8 mouse cellular contexts compared by ENCODE assay signal in the genomic region with DNA sequence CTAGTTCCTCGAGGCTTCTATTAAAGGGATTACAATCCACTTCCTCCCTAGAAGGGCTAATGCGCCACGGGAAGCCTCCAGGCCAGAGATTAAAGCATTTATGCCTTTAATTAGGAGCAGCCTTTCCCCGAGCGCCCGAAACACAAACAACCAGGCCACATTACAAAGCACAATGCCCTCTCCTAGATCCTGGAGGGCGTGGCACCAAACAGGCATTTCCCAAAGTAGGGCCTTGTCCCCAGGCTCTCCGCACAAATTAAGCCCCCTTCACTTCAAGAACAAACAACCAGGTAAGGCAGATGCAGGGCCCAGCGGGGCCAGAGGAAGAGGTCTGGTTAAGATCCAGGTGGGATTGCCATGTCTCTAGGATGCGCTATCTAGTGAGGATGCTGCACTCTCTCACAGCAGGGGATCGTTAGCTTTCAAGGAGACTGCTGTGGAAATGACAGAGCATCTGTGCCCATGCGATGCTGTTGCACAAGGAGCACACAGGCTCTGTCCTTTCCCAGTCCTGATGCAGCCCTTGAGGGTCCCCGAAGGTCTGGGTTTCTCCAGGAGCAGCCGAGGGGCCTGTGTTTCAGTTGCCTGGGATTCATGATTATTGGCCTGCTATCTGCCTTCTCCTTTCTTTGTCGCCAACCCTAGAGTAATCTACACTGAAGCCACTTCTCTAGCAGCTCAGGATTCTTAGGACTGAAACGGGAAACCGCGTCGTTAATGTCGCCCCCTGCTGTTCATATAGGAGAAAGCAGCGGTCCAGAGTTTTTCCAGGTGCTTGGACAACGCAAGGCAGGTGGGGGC. TPM values are rescaled to one million over a fixed set of nuclear protein-coding genes. Genes with fewer than 3 reads are reported as not detected.
DNase-seq lines count a peak whose midpoint lies in the region; ATAC-seq lines count a peak whose summit lies in the region.

No protein-coding gene starts in this region.

- H3K4me3 ChIP-seq in heart, embryonic 13.5 days = peak overlapping the region; percentile 22
- peak overlapping the region; percentile 23; the same call in 1 of the 2 replicates for H3K4me3 ChIP-seq in kidney, embryonic 16.5 days (ENCODE audit: low read length)
- H3K4me3 ChIP-seq in liver, embryonic 15.5 days (replicated peaks) = no peak overlapping the region
- peak overlapping the region; percentile 23 for H3K4me3 ChIP-seq in neural tube, embryonic 13.5 days

- no peaks in the 10 kb centered on the region for H3K9me3 ChIP-seq in heart, embryonic 13.5 days
- no peaks in the 10 kb centered on the region for H3K9me3 ChIP-seq in kidney, embryonic 16.5 days (ENCODE audit: low read length)
- H3K9me3 ChIP-seq in liver, embryonic 15.5 days (replicated peaks) = no peaks in the 10 kb centered on the region
- H3K9me3 ChIP-seq in neural tube, embryonic 13.5 days = no peaks in the 10 kb centered on the region

- WGBS in heart, embryonic 13.5 days = 5% methylated on average over 22 of the region's 22 CpGs
- 4% methylated on average over 22 of the region's 22 CpGs for WGBS in kidney, embryonic 16.5 days
- WGBS in liver, embryonic 15.5 days (ENCODE audit: insufficient replicate concordance) = 13% methylated on average over 22 of the region's 22 CpGs
- WGBS in neural tube, embryonic 13.5 days = 4% methylated on average over 22 of the region's 22 CpGs

- H3K27me3 ChIP-seq in heart, embryonic 13.5 days (replicated peaks) = peaks cover 20% of the 10 kb centered on the region
- no peaks in the 10 kb centered on the region for H3K27me3 ChIP-seq in kidney, embryonic 16.5 days (ENCODE audit: insufficient read depth, low read length)
- peaks cover 23% of the 10 kb centered on the region for H3K27me3 ChIP-seq in liver, embryonic 15.5 days
- no peaks in the 10 kb centered on the region for H3K27me3 ChIP-seq in neural tube, embryonic 13.5 days

- peak overlapping the region; percentile 57; the same call in 1 of the 2 replicates for H3K9ac ChIP-seq in heart, embryonic 13.5 days
- H3K9ac ChIP-seq in kidney, embryonic 16.5 days (replicated peaks; ENCODE audit: low read length) = 0 out of 2 replicates have a peak overlapping the region, but pooled peaks have one; percentile 37
- H3K9ac ChIP-seq in liver, embryonic 15.5 days = no peak overlapping the region
- H3K9ac ChIP-seq in neural tube, embryonic 13.5 days = peak overlapping the region; percentile 69

- peak overlapping the region; percentile 68 for H3K4me2 ChIP-seq in heart, embryonic 13.5 days
- peak overlapping the region; percentile 48 for H3K4me2 ChIP-seq in kidney, embryonic 16.5 days (replicated peaks; ENCODE audit: low read depth, low read length)
- peak overlapping the region; percentile 32 for H3K4me2 ChIP-seq in liver, embryonic 15.5 days
- H3K4me2 ChIP-seq in neural tube, embryonic 13.5 days = peak overlapping the region; percentile 57

- peaks cover 5% of the 10 kb centered on the region; the same call in 1 of the 2 replicates for H3K4me1 ChIP-seq in heart, embryonic 13.5 days
- H3K4me1 ChIP-seq in kidney, embryonic 16.5 days (ENCODE audit: insufficient read depth, low read length) = peaks cover 5% of the 10 kb centered on the region; the same call in 1 of the 2 replicates
- H3K4me1 ChIP-seq in liver, embryonic 15.5 days (replicated peaks) = no peaks in the 10 kb centered on the region
- peaks cover 10% of the 10 kb centered on the region for H3K4me1 ChIP-seq in neural tube, embryonic 13.5 days (replicated peaks)

- no peaks in the 10 kb centered on the region for H3K36me3 ChIP-seq in heart, embryonic 13.5 days
- H3K36me3 ChIP-seq in kidney, embryonic 16.5 days (ENCODE audit: insufficient read depth, low read length) = no peaks in the 10 kb centered on the region
- no peaks in the 10 kb centered on the region for H3K36me3 ChIP-seq in liver, embryonic 15.5 days (replicated peaks)
- no peaks in the 10 kb centered on the region for H3K36me3 ChIP-seq in neural tube, embryonic 13.5 days

- DNase-seq in CD4-positive, CD25-positive, alpha-beta regulatory T cell, adult 2 months (ENCODE audit: low read depth, low spot score) = peak; percentile 52
- DNase-seq in ZHBTc4 (ENCODE audit: low read depth, low spot score) = peak; percentile 75
- DNase-seq in embryo, embryonic 10.5 days (ENCODE audit: low spot score) = peak; percentile 83
- peak; percentile 16 to 19 for DNase-seq in thymus, postnatal 36 days

- ATAC-seq in heart, embryonic 13.5 days (ENCODE audit: extremely low read depth, insufficient number of reproducible peaks, low FRiP score, low TSS enrichment) = no peak
- ATAC-seq in kidney, embryonic 16.5 days (ENCODE audit: low FRiP score, low TSS enrichment) = 0 out of 2 replicates have a peak, but pooled peaks have one; percentile 42
- ATAC-seq in liver, embryonic 15.5 days (ENCODE audit: insufficient read depth) = no peak
- ATAC-seq in neural tube, embryonic 13.5 days (ENCODE audit: low read depth) = peak; percentile 86

- H3K27ac ChIP-seq in heart, embryonic 13.5 days (replicated peaks) = no peak overlapping the region
- H3K27ac ChIP-seq in kidney, embryonic 16.5 days (ENCODE audit: low read length) = no peak overlapping the region
- no peak overlapping the region for H3K27ac ChIP-seq in liver, embryonic 15.5 days (replicated peaks)
- H3K27ac ChIP-seq in neural tube, embryonic 13.5 days (replicated peaks) = peak overlapping the region; percentile 77

RNA-seq across cellular contexts. Expression of a gene that starts 2.7 kb away (rescaled TPM):
- polyA plus RNA-seq in heart, embryonic 13.5 days (2015; fragmentation: Nextera tagmentation; extraction: Ambion mirVana) = not detected in 2 replicates
- not detected in 2 replicates for polyA plus RNA-seq in kidney, embryonic 16.5 days (2015; fragmentation: Nextera tagmentation; extraction: Ambion mirVana)
- not detected in 2 replicates for polyA plus RNA-seq in liver, embryonic 15.5 days (2015; fragmentation: Nextera tagmentation; extraction: Ambion mirVana)
- not detected in 2 replicates for polyA plus RNA-seq in neural tube, embryonic 13.5 days (2015; fragmentation: Nextera tagmentation; extraction: Ambion mirVana)

RNA-seq across cellular contexts. Expression of a gene that starts 34.9 kb away (rescaled TPM):
- not detected in 2 replicates for polyA plus RNA-seq in heart, embryonic 13.5 days (2015; fragmentation: Nextera tagmentation; extraction: Ambion mirVana)
- polyA plus RNA-seq in kidney, embryonic 16.5 days (2015; fragmentation: Nextera tagmentation; extraction: Ambion mirVana) = not detected in 2 replicates
- polyA plus RNA-seq in liver, embryonic 15.5 days (2015; fragmentation: Nextera tagmentation; extraction: Ambion mirVana) = not detected in 2 replicates
- polyA plus RNA-seq in neural tube, embryonic 13.5 days (2015; fragmentation: Nextera tagmentation; extraction: Ambion mirVana) = not detected in 2 replicates

Comparison
In these comparisons a context has a peak if more than half of its experiments do, and no peak if none do; other contexts are left out.
1. DNase-seq: peak in every context shown above with its lines; median percentile 83 in embryo, embryonic 10.5 days; 75 in ZHBTc4; 52 in CD4-positive, CD25-positive, alpha-beta regulatory T cell, adult 2 months; 18 in thymus, postnatal 36 days.
2. ATAC-seq: peak in kidney, embryonic 16.5 days (single experiment) and neural tube, embryonic 13.5 days (single experiment); none in heart, embryonic 13.5 days (single experiment) and liver, embryonic 15.5 days (single experiment).
3. Peak in every context shown above with its lines, with median percentiles within 50 percentile points of each other: H3K4me2 ChIP-seq.